Mouse (Mus musculus) left cerebral cortex, adult 18-20 months (tissue): Measurements from ENCODE around the gene Dusp14. TPM values are rescaled to one million over a fixed set of nuclear protein-coding genes. Genes with fewer than 3 reads are reported as not detected.

Source experiments
- DNase-seq, 2 experiments: peaks; one replicate each; pipeline ENCODE4 v3.0.0; 2021 to 2022; ENCODE audit warnings: low spot score in 2 of 2, mixed read lengths in 1 of 2
- long read RNA-seq, 2 experiments: library from polyadenylated mRNA; stranded (forward); transcript quantifications; one replicate each; pipeline ENCODE4 v2.0.0; 2021
- total RNA-seq, 2 experiments: library from RNA; stranded (reverse); gene quantifications; 2 replicates each; pipeline ENCODE4 v1.2.3; 2021

Gene Dusp14
- total RNA-seq = 100 to 1,000 TPM in 1 of 2 experiments, 10 to 100 TPM in 1; 83.4 to 101 TPM
- long read RNA-seq, experiment 1, transcript Dusp14-202 (3 exons, 1,447 nt) = major isoform, 39 of 123 reads
- long read RNA-seq, experiment 1, transcript Dusp14-203 (3 exons, 1,082 nt) = minor isoform, 28 of 123 reads
- long read RNA-seq, experiment 1, transcript Dusp14-205 (3 exons, 1,454 nt) = minor isoform, 23 of 123 reads
- long read RNA-seq, experiment 1, partial matches to known transcripts = 21 of 123 reads
- long read RNA-seq, experiment 1, other reads (novel, unspliced or antisense) = 7 of 123 reads
- long read RNA-seq, experiment 2, transcript Dusp14-203 (3 exons, 1,082 nt) = minor isoform, 14 of 70 reads
- long read RNA-seq, experiment 2, transcript Dusp14-202 (3 exons, 1,447 nt) = major isoform, 28 of 70 reads
- long read RNA-seq, experiment 2, transcript Dusp14-205 (3 exons, 1,454 nt) = minor isoform, 10 of 70 reads
- long read RNA-seq, experiment 2, partial matches to known transcripts = 15 of 70 reads
- long read RNA-seq, experiment 2, other reads (novel, unspliced or antisense) = 3 of 70 reads

DNA sequence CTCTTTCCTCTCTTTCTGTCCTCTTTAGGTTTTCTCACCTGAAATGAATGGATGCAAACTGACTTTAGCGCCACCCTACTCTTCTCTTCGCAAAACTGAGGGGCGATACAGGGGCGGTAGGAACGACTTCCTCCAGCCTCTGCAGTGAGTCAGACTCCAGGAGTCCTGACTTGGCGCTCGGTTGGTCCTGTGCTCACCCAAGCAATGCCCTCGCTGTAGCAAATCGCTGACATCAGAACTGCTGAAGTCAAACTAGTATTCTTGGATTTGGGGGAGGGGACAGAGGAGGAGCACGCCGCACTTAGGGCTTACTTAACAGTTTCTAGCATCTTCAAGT, at the start of gene Dusp14:
Gene Dusp14, minus strand, starts transcription at position 228 of the 337 bp plus-strand sequence.
- DNase-seq = no peak

DNA sequence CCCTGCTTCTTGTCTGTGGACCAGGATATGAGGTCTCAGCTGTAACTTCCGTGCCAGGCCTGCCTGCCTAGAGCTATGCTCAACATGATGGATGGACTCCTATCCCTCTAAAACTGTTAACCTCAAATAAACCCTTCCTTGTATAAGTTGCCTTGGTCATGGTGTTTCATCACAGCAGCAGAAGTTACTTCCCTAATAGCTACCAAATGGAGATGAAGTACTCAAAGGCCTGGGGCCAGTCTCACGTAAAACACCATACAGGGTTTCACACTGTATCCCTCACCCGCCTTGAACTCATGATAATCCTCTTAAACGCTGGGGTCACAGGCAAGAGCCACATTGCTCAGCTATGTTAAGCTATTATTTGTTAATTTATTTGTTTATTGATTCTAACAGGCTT, 48.4 kb upstream of the Dusp14 start:
- no peak for DNase-seq

DNA sequence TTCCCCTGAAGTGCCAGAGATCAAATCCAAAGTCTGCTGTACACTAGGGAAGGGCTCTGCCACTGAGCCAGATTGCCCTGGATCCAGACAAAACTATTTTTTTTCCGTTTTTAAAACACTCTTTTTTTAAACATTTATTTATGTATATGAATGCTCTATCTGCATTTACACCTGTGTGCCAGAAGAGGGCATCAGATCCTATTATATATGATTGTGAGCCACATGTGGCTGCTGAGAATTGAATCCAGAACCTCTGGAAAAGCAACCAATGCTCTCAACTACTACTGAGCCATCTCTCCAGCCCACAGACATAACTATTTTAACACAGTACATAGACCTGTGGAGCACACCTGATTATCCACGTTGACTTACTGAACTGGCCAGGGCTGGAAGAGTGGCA, 47.2 kb upstream of the Dusp14 start:
- no peak for DNase-seq

DNA sequence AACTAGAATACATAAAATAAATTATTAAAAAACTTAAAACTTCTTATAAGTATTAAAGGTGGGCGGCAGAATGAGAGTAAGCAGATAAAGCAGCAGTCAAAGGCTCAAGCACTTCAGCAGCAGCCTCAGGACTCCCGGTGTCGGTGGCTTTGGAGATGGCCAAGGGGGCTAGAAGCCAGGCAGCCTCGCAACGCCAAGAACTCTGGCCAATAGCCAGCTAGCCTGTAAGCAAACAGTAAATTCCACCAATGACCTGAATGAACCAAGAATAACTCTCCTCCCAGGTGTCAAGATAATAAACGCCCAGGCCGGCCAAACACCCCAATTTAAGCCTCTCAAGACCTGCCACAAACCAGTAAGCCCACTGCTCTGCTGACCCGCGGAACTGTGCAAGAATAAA, 46.6 kb upstream of the Dusp14 start:
- DNase-seq = no peak

DNA sequence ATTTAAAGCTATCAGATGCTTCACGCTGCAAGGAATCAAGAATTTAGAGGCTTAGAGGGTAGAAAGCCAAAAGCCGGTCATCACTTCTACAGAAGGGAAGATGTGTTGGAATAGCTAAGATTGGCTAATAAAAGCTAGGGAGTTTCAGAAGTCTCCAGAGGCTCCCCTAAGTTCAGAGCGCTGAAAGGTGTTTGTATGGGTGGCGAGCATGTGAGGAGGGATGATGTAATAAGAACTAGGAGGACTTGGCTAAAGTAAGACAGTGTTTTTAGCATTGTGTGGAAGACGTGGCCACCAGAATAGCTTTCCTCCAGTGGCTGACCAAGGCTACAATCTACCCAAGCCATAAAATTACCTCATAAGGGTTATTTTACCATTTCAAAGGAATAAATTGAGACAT, 44.6 kb upstream of the Dusp14 start:
- DNase-seq = peak; percentile 11 to 16

DNA sequence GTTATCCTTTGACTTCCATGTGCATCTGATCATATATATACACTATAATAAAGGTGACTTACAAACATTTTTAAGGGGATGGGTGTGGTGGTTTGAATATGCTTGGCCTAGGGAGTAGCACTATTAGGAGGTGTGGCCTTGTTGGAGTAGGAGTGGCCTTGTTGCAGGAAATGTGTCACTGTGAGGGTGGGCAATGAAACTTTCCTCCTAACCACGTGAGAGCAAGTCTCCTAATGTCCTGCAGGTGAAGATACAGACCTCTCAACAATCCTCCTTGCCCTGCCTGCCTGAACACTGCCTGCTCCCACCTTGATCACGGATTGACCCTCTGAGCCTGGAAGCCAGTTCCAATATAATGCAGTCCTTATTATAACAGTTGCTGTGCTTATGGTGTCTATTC, 38.1 kb upstream of the Dusp14 start:
- no peak for DNase-seq

DNA sequence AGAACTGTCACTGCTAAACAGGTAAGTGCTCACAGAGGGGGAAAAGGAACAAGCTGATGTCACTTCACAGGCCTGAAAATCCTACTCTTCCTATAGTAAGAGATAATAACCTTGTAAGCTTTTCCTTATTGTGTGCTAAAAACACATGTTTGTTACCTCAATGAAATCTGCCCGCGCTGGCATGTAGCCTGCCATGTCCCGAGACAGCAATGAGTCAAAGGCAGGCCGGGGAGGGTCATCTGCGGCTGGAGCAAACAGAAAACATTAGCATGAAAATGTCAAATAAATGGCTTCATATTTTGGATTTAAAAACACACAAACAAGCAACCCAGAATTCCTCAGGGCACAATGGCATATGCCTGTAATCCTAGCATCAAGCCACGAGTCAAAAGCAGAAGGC, 35.0 kb upstream of the Dusp14 start:
- no peak for DNase-seq

DNA sequence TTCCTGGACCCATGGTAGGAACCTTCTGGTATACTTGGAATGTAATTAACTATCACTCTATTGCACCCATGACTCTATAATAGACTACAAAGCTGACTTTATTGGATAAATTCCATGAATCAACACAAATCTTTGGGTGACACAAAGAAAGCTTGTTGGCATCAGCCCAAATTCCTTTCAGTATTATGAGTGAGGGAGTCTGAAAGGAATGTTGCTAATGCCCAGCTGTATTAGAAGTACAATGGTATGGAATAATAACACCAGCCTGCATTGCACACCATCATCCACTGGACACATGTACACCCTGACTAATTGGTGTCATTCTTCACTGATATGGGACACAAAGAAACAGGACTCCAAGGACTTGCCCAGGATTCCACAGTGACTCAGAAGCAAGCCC, 32.1 kb upstream of the Dusp14 start:
- DNase-seq = no peak

DNA sequence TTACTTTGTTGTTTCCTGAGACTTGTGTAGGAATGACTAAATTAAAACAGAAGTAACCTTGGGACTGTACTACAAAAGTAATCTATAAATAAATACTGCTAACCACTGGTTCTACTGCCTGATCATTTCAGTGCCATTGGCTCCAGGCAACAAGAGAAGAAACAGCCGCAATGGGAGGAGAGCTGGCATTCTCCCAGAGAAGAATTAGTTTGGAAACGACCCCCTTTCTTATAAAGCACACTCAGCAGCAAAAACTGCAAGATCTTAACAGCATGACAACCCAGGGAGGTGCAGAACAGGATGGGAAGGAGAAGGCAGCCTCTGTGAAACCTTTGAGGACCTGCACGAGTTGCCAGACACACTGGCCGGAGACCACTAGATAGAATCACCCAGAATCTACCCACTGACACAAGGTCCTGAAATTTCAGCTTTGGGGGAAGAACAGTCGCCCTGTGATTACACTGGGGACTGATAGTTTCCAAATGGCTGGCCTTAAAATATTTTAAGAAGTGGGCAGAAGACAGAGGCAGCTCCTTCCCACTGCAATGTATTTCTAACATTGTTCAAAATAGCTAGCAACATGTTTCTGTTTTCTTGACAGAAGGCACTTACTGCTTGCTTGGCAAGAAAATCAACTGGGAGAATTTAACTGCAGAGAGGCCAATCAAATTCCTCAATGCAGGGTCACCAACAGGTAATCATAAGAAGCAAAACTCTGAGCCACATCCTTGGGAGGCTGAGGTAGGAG, 28.4 kb upstream of the Dusp14 start:
- peak in 1 of 2 experiments; percentile 35 for DNase-seq

DNA sequence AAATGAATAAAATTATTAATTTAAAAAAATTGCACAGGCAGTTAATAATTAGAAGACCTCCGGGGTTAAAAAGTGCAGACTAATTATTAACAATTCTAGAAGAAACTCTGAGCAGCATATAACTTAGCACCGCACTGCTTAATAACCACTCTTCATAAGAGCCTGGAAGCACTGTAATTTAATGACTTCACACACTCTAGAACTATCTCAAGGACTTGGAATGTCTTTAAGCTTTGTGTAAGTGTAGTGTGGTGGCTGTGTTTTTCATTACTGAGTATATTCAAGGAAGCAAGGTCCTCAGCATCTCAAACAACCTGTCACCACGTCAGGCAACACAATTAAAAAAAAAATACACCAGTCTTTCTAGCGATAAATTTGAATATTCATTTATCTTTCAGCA, 26.0 kb upstream of the Dusp14 start:
- no peak for DNase-seq

DNA sequence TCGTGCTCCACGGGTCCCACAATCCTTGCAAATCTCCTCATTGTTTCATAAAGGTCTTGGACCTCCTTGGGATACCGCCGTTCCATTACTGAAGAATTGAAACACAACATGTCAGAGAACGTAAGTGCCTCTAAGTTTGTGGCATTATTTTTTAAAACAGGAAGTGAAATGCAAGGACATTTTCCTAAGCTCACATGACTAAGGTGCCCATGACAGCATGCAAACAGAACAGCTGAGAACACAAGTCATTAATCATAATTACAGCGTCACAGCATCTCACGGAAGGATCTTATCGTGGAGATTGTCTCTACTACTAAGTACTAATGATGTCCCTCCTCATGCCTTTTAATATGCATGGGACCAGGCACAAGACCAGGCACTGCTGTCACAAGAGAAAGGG, 21.5 kb upstream of the Dusp14 start:
- DNase-seq = no peak

DNA sequence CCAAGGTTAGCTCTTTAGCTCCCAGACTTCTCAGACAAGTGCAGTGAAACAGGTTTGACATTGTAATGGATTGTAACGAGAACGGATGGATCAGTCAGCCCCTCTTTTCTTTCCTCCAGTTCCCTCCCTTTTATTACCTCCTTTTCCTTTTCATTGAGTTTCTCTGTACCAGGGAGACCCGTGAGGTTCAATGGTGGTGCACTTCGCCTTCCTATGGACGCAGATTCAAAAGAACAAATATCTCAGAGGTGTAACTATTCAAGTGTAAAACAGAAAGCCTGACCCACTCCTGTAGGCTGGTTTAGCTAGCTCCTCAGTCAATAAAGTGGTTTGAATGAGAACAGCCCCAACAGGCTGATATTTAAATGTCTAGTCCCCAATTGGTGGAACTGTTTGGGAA, 12.8 kb upstream of the Dusp14 start:
- DNase-seq = no peak

DNA sequence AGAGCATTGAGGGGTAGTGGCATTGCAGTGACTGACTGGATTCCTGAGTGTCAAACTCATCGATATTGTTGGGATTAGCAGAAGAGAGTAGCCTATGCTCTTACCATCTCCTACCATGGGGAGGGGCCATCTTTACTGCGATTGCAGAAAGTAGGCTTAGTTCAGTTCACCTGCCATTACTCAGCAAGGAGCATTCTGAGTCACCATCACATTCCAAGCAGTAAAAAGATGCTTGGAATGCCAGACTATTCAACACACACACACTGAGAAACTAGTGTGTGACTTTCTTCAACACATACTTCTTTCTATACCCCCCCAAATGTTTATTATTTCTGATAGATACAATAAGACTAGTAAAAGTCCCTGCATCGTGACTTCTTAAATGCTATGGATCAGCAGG, 11.3 kb upstream of the Dusp14 start:
- DNase-seq = no peak

DNA sequence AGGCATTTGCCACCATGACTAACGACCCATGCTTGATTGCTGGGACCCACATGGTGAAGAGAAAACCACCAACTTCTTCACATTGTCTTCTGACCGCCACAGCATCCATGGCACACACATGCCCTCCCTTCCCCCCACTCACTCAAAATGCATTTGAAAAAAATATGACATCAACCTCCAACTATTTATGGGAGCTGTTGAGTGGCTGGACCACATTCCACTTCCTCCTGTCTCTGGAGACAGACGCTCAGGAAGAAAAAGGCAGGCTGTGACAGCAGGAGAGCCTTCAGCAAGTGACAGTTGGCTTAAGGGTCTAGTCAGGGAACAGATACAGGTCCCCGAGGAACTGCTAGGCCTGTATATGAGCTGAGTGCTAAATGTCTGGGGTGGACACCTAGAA, 10.8 kb upstream of the Dusp14 start:
- DNase-seq = no peak

DNA sequence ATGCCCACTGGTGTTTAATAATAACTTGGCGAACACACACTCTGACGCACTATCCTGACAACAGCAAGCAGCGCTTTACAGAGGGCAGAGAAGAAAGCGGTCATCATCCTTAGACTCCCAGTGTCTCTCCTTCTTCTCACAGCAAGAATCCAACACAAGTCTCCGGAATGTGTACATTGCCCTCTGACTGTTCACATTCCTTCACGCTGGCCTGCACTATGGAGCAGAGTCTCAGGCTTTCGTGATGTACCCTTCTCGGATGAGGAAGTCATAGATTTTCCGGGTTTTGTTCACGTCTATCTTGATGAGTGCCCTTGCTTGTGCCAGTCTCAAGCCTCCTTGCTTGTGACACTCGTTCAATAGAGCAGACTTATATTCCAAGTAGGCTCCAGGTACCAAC, 10.3 kb upstream of the Dusp14 start:
- no peak for DNase-seq

DNA sequence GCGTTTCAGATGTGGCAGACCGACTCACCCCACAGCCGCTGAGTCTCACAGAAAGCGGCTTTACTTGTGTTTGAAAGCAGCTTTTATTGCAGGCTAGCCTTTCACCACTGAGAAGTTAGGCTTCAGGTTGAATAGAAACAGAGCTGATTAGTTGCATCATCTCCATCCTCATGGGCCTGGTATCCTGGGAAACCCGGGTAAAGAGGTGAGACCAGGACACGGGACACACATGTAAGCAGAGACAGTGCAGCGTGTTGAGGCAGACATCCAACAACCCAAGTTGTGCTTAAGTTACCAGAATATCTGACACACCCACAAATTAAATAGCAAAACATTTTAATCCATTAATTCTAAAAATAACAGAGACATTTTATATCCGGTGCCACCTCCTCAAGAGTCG, 9.5 kb upstream of the Dusp14 start:
- DNase-seq = no peak

DNA sequence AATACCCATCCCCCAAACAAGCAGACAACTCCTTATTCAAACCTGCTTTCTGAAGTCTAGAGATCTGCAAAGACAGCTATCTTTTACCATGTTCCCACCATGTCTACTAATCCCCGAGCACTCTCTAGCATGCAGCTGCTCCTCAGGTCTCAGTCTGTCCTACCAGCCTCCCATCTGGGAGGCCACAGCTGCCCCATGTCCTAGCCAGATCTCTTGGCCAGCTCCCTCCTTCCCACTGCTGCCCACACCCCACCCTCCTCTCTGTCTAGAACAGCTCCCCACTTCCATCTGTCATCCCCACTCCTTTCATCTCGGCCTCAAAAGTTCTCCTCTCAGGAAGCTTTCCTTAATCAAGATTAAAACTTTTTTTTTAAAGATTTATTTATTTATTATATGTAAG, 7.9 kb upstream of the Dusp14 start:
- no peak for DNase-seq

DNA sequence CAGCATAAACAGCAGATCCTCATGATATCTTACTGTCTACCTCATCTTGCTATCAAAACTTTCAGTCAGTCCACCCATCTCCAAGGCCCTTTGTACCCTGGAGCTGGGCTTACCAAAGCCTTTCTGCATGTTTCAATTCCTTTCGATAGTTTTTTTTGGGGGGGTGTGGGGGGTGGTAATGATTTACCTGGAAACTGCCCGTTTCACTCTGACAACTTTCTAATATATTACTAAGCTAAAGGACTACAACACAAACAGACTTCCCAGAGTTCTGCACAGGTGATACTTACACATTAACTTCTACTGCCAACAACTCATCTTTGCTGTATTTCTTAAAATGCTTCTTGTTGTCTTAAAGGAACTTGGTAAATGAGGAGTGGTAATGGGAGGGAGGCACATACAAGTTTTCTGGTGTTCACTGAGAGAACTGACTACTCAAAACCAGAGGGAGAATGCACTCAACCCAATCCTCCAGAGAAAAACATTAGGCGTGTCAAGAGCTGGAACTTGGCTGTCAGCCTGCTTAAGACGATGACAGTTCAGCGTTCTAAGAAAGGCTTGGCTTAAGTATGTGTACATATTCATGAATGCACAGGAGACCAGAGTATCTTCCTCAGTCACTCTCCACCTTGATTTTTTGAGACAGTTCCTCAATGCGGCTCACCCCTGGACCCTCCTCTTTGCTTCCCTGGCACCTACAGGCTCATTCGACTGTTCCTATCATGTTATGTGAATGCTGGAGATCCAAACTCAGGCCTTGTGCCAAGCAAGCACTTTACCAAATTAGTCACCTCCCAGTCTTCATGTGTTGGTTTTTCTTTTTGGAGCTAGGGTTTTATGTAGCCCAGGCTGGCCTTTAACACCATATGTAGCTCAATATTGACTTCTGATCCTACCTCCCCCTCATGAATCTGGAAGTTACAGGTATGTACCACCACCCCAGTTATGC, 5.0 kb upstream of the Dusp14 start:
- DNase-seq = peak; percentile 43 to 60

DNA sequence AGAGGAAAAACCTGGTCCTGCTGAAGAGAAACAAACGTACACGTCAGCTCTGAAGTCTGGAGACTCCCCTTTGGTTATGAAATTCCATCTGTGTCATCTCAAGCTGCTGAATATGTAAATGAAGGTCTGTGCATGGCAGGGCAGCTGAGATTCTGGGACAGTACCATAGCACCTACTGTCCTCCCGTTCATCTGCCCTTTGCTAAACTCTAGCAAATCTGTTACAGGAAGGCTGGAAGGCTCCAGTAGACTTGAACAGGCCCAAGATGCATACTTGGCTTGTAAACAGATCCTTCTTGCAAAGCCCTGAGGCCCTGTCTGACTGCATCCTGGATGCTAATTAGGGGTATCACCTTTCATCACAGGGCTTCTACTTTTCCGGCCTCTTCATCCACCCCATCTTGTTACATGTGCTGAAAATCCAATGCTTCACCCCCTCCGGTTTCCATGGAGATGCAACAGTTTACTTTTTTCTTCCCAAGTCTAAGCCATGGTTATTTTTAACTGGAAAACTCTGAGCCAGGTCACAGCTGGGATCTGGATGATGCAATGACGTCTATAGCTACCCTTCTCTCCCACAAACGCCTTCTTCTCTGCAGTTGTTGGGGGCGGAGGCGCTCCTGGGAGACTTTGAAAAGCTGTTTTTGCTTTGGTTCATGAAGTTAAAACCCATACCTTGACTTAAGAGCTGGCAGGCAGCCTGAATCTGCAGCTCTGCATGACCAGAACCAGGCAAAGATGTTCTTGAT, 4.0 kb upstream of the Dusp14 start:
- DNase-seq = peak; percentile 62 to 77

DNA sequence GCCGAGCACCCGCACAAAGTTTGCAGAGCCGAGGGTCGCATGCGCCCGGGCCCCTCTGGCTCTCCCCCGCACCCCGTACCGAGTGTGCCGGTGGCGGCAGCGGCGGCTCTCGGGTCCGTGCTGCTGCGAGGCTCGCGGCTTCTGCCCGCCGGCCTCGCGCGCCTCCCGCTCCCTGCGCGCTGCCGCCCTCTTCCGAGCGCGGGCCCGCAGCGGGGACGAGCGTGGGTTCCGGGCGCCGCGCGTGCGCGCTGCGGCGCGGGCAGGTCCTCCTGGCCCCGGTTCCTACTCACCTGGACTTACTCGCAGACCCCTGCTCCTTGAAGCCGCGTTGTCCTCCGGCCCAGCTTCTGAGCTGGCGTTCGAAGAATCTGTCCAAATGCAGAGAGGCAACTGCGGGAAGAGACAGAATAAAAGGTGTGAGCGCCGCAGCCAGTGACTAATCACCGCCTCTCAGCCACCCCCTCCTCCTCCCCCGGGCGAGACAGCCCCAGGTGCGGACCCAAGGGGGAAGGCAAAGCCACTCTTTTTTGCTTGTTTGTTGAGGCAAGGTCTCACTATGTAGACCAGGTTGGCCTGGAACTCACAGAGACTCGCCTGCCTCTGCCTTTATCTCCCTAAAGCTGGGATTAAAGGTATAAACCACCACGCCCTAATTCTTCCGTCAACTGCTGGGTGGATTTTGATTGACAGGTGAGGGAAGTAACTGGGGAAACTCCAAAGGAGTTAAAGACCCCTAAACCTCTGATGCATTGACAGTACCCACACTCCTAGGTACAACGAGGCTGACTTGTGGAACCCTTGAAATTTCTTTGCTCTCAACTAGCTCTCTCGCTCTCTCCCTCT, 649 bp downstream of the Dusp14 start:
- DNase-seq = peak; percentile 50 to 70
